Mouse (Mus musculus): Measurements from ENCODE around the gene Olfr13.
"Not testable (repeated sequence)": the region's sequence is repeated elsewhere in the genome, so short reads cannot be mapped to it uniquely, and the experiment has no call there.

The Olfr13 gene

GRCm38 (mm10) chr6:43171840-43172239 lies at the start of gene Olfr13:
Olfr13 (plus strand) TSS chr6:43172140.
- no peak for DNase-seq (ENCODE audit: low spot score)

GRCm38 (mm10) chr6:43146267-43146666 lies 25.7 kb upstream of the Olfr13 start, which contains the start of gene Olfr237-ps1:
Olfr237-ps1 (plus strand) TSS chr6:43146567.
- DNase-seq (ENCODE audit: low spot score), result not testable (repeated sequence)

- no peak for DNase-seq (ENCODE audit: low spot score)
These were observed 12.4 kb upstream of the Olfr13 start for GRCm38 (mm10) chr6:43159502-43159901.

- no peak for DNase-seq (ENCODE audit: low spot score)
These were observed 9.0 kb upstream of the Olfr13 start, which contains the start of gene Olfr437 for GRCm38 (mm10) chr6:43162982-43163381. Olfr437 (plus strand) TSS chr6:43163282.

- DNase-seq (ENCODE audit: low spot score), result no peak
These were observed 4.7 kb upstream of the Olfr13 start for GRCm38 (mm10) chr6:43167246-43167645.

GRCm38 (mm10) chr6:43178129-43178528 lies 6.2 kb downstream of the Olfr13 start:
- DNase-seq (ENCODE audit: low spot score), result no peak

- DNase-seq (ENCODE audit: low spot score), result no peak
These were observed 6.9 kb downstream of the Olfr13 start for GRCm38 (mm10) chr6:43178584-43179501.

GRCm38 (mm10) chr6:43190986-43191385 lies 19.0 kb downstream of the Olfr13 start:
- no peak for DNase-seq (ENCODE audit: low spot score)

GRCm38 (mm10) chr6:43196781-43197180 lies 24.8 kb downstream of the Olfr13 start, which contains the start of gene Olfr435:
Olfr435 (plus strand) TSS chr6:43197146.
- DNase-seq (ENCODE audit: low spot score), result no peak

- DNase-seq (ENCODE audit: low spot score), result no peak
These were observed 26.2 kb downstream of the Olfr13 start for GRCm38 (mm10) chr6:43198094-43198493.

GRCm38 (mm10) chr6:43202786-43203185 lies 30.8 kb downstream of the Olfr13 start:
- DNase-seq (ENCODE audit: low spot score), result no peak

- DNase-seq (ENCODE audit: low spot score), result no peak
These were observed 33.4 kb downstream of the Olfr13 start for GRCm38 (mm10) chr6:43205355-43205754.

- DNase-seq (ENCODE audit: low spot score), result not testable (repeated sequence)
These were observed 40.9 kb downstream of the Olfr13 start, which contains the start of gene Olfr434 for GRCm38 (mm10) chr6:43212873-43213272. Olfr434 (plus strand) TSS chr6:43213021.

Measured in ovary, postnatal 10 days (tissue).